Mouse (Mus musculus) limb, embryonic 12.5 days (tissue): Measurements from ENCODE around the gene C1qtnf4. TPM values are rescaled to one million over a fixed set of nuclear protein-coding genes. Genes with fewer than 3 reads are reported as not detected.
A peak's percentile ranks its signal among the peaks of the same experiment; 100 is the strongest.

Experiments used
- ATAC-seq: fragments of 200-750 bp; cut with Nextera tagmentation; 2 replicates; pipeline ENCODE4 v1.8.0; 2017; ENCODE audit warnings: low read depth, moderate TSS enrichment; ENCODE audit not compliant: insufficient number of reproducible peaks, insufficient read depth, low FRiP score, low TSS enrichment
- H3K27ac ChIP-seq: fragments of 300-500 bp; sonication (generic); 2 replicates; pipeline ENCODE4 v1.5.1; 2016; ENCODE audit warnings: mild to moderate bottlenecking, moderate library complexity
- H3K27me3 ChIP-seq: fragments of 300-500 bp; sonication (generic); 2 replicates; pipeline ENCODE4 v1.6.1; 2016; ENCODE audit warnings: mild to moderate bottlenecking, moderate library complexity
- H3K36me3 ChIP-seq: fragments of 300-500 bp; sonication (generic); 2 replicates; pipeline ENCODE4 v1.6.1; 2016; ENCODE audit warnings: mild to moderate bottlenecking, moderate library complexity
- H3K4me1 ChIP-seq: fragments of 300-500 bp; sonication (generic); replicated peaks from 2 replicates; pipeline ENCODE4 v1.6.1; 2016
- H3K4me2 ChIP-seq: fragments of 300-500 bp; sonication (generic); 2 replicates; pipeline ENCODE4 v1.6.1; 2016; ENCODE audit warnings: mild to moderate bottlenecking, moderate library complexity
- H3K4me3 ChIP-seq: fragments of 300-500 bp; sonication (generic); replicated peaks from 2 replicates; pipeline ENCODE4 v1.5.1; 2016; ENCODE audit warnings: mild to moderate bottlenecking
- H3K9ac ChIP-seq: fragments of 300-500 bp; sonication (generic); replicated peaks from 2 replicates; pipeline ENCODE4 v1.6.1; 2016; ENCODE audit warnings: mild to moderate bottlenecking, moderate library complexity
- H3K9me3 ChIP-seq: fragments of 300-500 bp; sonication (generic); 2 replicates; pipeline ENCODE4 v1.6.1; 2016; ENCODE audit warnings: mild to moderate bottlenecking, moderate library complexity
- WGBS: fragments of 180-500 bp; shearing (Covaris S2); methylation state at CpG from one replicate; pipeline ENCODE4 v1.1.7; 2016; 5-methylcytosine and 5-hydroxymethylcytosine counted together
- polyA plus RNA-seq: library from polyadenylated mRNA; unstranded; fragments of >200 nt; fragmentation: Nextera tagmentation; extraction: Ambion mirVana; gene quantifications from 2 replicates; pipeline ENCODE4 v1.2.1, GENCODE M21; 2016

C1qtnf4 gene
- polyA plus RNA-seq, result 20.6 and 20.9 TPM in 2 replicates

DNA sequence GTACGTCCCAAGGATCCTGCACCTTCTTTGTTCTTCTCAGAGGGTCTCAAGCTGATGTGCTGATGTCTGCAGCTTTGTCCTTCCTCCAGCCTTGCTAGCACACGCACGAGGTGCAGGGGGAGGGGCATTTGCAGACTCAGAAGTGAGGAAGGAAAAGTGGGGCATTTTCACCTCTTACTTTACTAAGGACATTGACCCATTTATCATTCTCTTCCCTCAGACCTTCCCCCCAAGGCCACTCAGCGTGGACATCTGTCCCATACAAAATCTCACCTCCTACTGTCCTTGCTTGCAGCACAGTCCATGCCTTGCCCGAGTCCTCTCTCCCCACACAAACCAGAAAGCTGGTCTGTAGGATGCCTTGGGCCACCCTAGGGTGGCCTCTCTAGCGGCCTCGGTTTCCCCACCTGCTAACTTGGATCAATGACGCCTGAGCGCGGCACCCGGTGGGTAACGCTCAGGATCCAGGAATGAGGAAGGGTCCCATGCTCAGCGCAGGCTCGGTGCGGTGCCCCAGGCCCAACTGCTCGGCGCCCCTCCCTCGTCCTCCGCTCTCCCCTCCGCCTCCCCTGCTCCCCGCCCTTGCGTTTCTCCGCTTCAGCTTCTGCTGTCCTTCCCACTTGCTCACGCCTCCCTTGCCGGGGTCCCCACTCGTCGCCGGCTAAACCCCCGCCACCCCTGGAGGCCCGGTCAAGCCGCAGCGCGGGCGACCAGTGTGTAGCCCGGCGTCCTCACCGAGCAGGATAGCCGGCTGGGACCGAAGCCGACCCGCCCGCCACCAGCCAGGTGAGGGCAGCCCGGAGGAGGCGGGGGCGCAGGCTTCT is at the start of gene C1qtnf4:
Gene C1qtnf4, plus strand, starts transcription at position 643 of the 824 bp plus-strand sequence.
- peaks cover 77% of the 10 kb centered on the region for H3K27me3 ChIP-seq
- no peaks in the 10 kb centered on the region for H3K36me3 ChIP-seq
- H3K27ac ChIP-seq, result no peak within 1 kb of the TSS
- whole genome bisulfite sequencing, result 2% methylated on average over 45 of the region's 45 CpGs
- H3K4me2 ChIP-seq, result peak within 1 kb of the TSS; percentile 94
- H3K4me3 ChIP-seq, result peak within 1 kb of the TSS; percentile 64
- peaks cover 28% of the 10 kb centered on the region for H3K4me1 ChIP-seq
- no peaks in the 10 kb centered on the region for H3K9me3 ChIP-seq
- ATAC-seq, result peak; percentile 41
- H3K9ac ChIP-seq, result peak within 1 kb of the TSS; percentile 73

DNA sequence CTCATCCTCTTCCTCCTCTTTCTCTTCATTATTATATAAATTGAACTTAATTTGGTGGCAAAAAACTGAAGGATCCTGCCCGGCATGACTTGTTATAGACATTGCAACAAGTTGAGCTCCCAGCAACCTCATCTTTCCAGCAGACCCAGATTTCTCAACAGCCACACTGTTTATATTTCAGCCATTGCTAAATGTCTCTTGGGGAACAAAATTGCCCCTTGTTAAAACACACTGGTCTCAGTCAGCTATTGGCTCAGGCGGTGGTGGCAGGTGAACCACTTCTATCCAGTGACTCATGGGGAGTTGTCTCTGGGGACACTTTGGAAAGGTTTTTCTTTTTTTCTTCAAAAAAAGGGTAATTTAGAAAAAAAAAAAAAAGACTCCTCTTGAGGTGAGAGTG is 47.0 kb upstream of the C1qtnf4 start:
- no peak overlapping the region for H3K27ac ChIP-seq
- no peak for ATAC-seq
- no peaks in the 10 kb centered on the region for H3K36me3 ChIP-seq
- WGBS, result 78% methylated on average over 2 of the region's 2 CpGs
- no peaks in the 10 kb centered on the region for H3K4me1 ChIP-seq
- H3K4me2 ChIP-seq, result no peak overlapping the region
- H3K27me3 ChIP-seq, result no peaks in the 10 kb centered on the region
- no peak overlapping the region for H3K9ac ChIP-seq
- H3K4me3 ChIP-seq, result no peak overlapping the region
- H3K9me3 ChIP-seq, result no peaks in the 10 kb centered on the region

DNA sequence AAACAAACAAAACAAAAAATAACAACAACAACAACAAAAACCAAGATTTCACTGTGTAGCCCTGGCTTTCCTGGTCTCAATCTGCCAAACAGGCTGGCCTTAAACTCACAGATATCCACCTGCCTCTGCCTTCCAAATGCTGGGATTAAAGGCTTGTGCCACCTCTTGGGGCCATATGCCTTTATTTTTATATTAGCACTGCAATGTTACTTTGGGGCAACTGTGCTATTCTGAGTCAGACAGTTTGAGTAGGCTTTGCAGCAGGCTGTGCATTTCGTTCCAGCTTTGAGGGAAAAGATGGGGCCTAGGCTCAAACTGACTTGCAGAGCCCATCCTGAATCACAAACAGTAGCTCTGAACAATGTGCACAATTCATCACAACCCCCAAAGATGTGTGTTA is 42.0 kb upstream of the C1qtnf4 start:
- Histone ChIP-seq H3K27me3 (no peaks in the 10 kb centered on the region), H3K4me1 (peaks cover 8% of the 10 kb centered on the region; the same call in 1 of the 2 replicates), H3K36me3 (no peaks in the 10 kb centered on the region), H3K27ac (no peak overlapping the region), H3K4me2 (no peak overlapping the region), H3K4me3 (no peak overlapping the region), H3K9ac (no peak overlapping the region), H3K9me3 (no peaks in the 10 kb centered on the region)
- 78% methylated on average over 1 of the region's 1 CpGs for WGBS
- no peak for ATAC-seq

DNA sequence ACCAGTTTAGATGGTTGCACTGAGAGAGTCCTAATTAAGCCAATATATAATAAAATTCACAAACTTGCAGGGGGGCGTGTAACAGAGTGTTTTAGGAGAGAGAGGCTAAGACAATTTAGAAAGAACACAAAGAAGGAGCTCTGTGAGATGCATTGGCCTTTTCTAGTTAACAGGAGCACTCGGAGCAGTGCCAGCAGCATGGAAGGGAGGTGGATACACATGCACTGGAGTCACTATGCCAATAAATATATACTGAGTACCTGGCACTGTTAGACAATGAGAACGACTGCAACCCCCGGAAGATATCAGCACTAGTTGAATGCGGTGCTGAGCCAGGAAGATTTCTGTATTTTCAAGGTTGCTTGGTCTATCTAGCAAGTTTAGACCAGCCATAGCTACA is 41.4 kb upstream of the C1qtnf4 start:
- no peaks in the 10 kb centered on the region for H3K9me3 ChIP-seq
- H3K4me3 ChIP-seq, result no peak overlapping the region
- no peaks in the 10 kb centered on the region for H3K36me3 ChIP-seq
- no peak overlapping the region for H3K4me2 ChIP-seq
- no peaks in the 10 kb centered on the region for H3K27me3 ChIP-seq
- H3K4me1 ChIP-seq, result peaks cover 8% of the 10 kb centered on the region; the same call in 1 of the 2 replicates
- no peak overlapping the region for H3K9ac ChIP-seq
- no peak overlapping the region for H3K27ac ChIP-seq
- ATAC-seq, result no peak
- 73% methylated on average over 5 of the region's 5 CpGs for WGBS

DNA sequence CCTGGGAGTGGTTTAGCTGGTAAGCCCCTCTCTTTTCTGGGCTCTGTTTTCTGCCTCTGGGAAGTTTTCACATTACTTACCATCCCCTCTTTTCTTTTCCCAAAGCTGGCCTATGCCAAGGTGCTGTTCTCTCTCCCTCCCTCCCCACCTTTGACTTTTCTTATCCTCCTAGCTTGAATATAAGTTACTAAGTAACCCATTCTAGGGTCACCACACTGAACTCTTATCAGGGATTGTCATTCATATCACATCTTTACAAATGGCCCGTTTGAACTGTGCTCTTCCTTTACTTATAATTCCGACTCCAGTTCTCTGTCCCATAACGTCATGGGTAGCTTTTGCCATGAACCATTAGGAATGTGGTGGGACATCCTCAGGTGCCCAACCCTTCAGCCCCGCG is 40.4 kb upstream of the C1qtnf4 start:
- no peaks in the 10 kb centered on the region for H3K9me3 ChIP-seq

DNA sequence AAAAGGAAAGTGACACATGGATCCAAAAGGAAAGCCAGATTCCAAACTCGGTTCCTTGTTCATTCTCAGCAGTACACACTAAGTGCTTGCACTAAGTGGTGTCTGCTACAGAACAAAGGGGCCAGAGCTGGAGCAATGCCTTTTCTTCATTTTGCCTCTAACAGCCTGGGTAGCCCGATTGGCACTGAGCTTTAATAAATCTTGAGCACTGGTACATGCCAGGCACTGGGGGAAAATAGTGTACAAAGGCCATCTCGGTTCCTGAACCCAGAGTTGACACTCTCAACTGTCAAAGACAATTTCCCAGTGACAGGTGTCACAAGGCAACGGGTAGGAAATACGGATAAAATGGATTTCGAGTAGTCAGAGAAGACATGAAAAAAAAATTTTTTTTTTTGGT is 39.5 kb upstream of the C1qtnf4 start:
- no peak for ATAC-seq
- Histone ChIP-seq H3K9ac (no peak overlapping the region), H3K4me3 (peak overlapping the region; percentile 71), H3K36me3 (peaks cover 16% of the 10 kb centered on the region), H3K4me2 (peak overlapping the region; percentile 68), H3K4me1 (peaks cover 8% of the 10 kb centered on the region; the same call in 1 of the 2 replicates), H3K27ac (peak overlapping the region; percentile 66; the same call in 1 of the 2 replicates), H3K9me3 (no peaks in the 10 kb centered on the region), H3K27me3 (no peaks in the 10 kb centered on the region)
- WGBS, result 49% methylated on average over 6 of the region's 6 CpGs

More for the DNA sequence above, 40.4 kb upstream of the C1qtnf4 start:
- WGBS, result 84% methylated on average over 5 of the region's 5 CpGs
- Histone ChIP-seq H3K9ac (no peak overlapping the region), H3K4me2 (no peak overlapping the region), H3K4me3 (no peak overlapping the region), H3K27ac (no peak overlapping the region), H3K4me1 (peaks cover 8% of the 10 kb centered on the region; the same call in 1 of the 2 replicates), H3K36me3 (peaks cover 6% of the 10 kb centered on the region), H3K27me3 (no peaks in the 10 kb centered on the region)
- no peak for ATAC-seq

DNA sequence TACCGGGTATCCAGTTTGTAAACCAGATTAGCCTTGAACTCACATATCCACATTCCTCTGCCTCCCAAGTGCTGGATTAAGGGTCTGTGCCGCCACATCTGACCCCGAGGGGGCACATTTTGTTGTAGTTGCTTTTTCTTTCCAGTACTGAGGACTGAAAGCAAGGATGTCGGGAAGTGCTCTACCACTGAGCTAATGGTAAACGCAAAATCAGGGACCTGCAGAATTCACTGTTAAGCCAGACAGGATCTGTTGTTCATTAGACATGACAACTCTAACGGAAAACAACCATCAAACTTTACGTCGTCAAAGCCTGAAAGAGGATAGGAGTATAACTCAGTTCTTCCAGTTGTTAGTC is 39.1 kb upstream of the C1qtnf4 start:
- WGBS, result 4% methylated on average over 8 of the region's 8 CpGs
- peak; percentile 47 for ATAC-seq
- H3K27me3 ChIP-seq, result no peaks in the 10 kb centered on the region
- H3K9me3 ChIP-seq, result no peaks in the 10 kb centered on the region
- H3K27ac ChIP-seq, result peak overlapping the region; percentile 66
- peak overlapping the region; percentile 68 for H3K4me2 ChIP-seq
- peaks cover 8% of the 10 kb centered on the region; the same call in 1 of the 2 replicates for H3K4me1 ChIP-seq
- H3K4me3 ChIP-seq, result peak overlapping the region; percentile 71
- peaks cover 20% of the 10 kb centered on the region for H3K36me3 ChIP-seq
- H3K9ac ChIP-seq, result peak overlapping the region; percentile 77

DNA sequence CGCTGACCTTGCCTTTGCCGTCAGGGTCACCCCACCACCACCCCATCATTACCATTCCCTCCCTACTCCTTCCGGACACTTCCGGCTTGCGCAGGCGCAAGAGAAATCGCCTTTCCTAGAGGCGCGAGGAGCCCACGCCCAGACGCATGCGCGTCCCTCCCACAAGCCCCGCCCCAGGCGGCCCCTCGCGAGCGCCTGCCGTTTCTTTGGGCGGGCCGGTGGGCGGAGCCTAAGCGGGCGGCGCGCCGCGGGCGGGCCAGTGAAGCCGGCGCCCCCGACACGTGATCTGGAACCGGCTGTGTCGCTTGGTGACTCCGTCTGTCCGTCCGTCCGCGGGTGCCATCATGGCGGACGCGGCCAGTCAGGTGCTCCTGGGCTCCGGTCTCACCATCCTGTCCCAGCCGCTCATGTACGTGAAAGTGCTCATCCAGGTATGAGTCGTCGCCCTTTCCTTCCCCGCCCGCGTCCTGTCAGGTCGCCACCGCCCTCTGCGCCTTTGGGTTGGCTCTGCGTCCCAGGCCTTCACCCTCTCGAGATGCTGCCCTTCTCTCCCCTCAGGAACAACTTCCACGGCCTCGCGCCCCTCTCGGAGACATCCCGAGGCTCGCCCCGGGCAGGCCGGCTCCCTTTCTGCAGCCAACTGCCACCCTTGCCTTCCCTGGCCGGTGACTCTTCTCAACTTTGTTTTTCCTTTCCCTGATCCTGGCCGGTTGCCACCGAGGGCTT is 38.5 kb upstream of the C1qtnf4 start, which contains the start of gene Mtch2:
Gene Mtch2, plus strand, starts transcription at position 201 of the 726 bp plus-strand sequence.
- Histone ChIP-seq H3K27ac (peak within 1 kb of the TSS; percentile 83), H3K36me3 (peaks cover 25% of the 10 kb centered on the region), H3K4me2 (peak within 1 kb of the TSS; percentile 68), H3K4me3 (peak within 1 kb of the TSS; percentile 71), H3K9me3 (no peaks in the 10 kb centered on the region), H3K27me3 (no peaks in the 10 kb centered on the region), H3K9ac (peak within 1 kb of the TSS; percentile 77), H3K4me1 (peaks cover 8% of the 10 kb centered on the region; the same call in 1 of the 2 replicates)
- peak; percentile 93 for ATAC-seq
- WGBS, result under 1% methylated on average over 67 of the region's 67 CpGs

DNA sequence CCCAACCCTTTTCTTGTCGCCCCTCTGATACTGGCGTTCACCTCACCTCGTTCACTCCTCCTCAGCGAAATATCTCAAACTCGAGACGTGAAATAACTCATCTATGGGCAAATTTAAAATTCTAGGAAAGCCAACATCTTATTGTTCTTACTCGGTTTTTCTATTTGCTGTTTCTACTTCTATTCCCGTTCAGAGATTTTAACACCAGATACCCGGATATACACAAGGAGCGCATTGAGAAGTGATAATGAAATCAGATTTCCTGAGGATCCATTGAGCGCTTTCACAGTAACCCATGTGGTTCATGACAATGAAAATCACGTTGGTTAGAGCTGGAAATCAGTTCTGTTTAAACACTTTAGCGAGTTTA is 38.0 kb upstream of the C1qtnf4 start:
- Histone ChIP-seq H3K4me2 (peak overlapping the region; percentile 68), H3K4me3 (peak overlapping the region; percentile 71), H3K9ac (peak overlapping the region; percentile 77), H3K9me3 (no peaks in the 10 kb centered on the region), H3K27ac (peak overlapping the region; percentile 83), H3K36me3 (peaks cover 31% of the 10 kb centered on the region), H3K27me3 (no peaks in the 10 kb centered on the region), H3K4me1 (peaks cover 8% of the 10 kb centered on the region; the same call in 1 of the 2 replicates)
- ATAC-seq, result no peak
- whole genome bisulfite sequencing, result 1% methylated on average over 13 of the region's 13 CpGs

DNA sequence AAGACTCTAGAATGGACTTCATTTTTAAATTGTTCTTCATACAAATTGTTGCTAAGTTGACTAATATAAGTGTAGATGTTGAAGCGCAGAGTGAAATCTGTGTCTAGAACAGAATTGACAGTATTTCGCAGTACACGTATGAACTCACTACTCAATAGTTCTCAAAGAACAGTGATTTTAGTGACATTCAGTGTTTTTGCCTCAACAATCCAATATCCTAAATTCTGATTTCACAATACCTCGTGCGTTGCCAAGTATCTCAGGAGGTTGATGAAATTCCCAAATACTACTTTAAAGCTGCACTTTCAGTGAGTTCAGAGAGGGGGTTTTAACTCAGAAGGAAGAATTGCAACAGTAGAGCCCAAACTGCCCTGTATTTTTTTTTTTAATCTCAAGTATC is 37.3 kb upstream of the C1qtnf4 start:
- peaks cover 8% of the 10 kb centered on the region; the same call in 1 of the 2 replicates for H3K4me1 ChIP-seq
- H3K4me3 ChIP-seq, result peak overlapping the region; percentile 71
- no peaks in the 10 kb centered on the region for H3K9me3 ChIP-seq
- no peak for ATAC-seq
- peak overlapping the region; percentile 68 for H3K4me2 ChIP-seq
- no peak overlapping the region for H3K27ac ChIP-seq
- no peaks in the 10 kb centered on the region for H3K27me3 ChIP-seq
- H3K36me3 ChIP-seq, result peaks cover 37% of the 10 kb centered on the region
- H3K9ac ChIP-seq, result no peak overlapping the region; the same call in 1 of the 2 replicates
- WGBS, result 93% methylated on average over 5 of the region's 5 CpGs

DNA sequence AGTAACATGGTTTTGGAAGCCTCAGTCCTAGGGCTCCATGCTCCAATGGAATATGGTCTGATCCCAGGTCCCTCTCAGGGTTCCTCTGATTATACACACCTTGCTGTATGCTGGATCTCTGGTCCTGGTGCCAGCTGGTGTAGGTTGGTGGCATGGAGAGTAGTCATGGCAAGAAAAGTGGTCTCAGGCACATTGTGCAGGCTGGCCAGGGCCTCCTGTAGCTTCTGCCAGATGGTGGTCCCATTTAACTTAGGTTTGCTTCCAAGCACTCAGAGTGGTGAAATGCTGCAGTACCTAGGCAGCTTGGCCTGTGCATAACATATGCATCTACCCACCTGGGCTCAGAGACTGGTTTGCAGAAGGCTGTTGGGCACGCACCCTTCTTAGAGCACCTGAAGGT is 35.3 kb upstream of the C1qtnf4 start:
- Histone ChIP-seq H3K36me3 (peaks cover 55% of the 10 kb centered on the region), H3K27ac (no peak overlapping the region), H3K9me3 (no peaks in the 10 kb centered on the region), H3K9ac (no peak overlapping the region), H3K4me3 (no peak overlapping the region), H3K4me1 (peaks cover 8% of the 10 kb centered on the region; the same call in 1 of the 2 replicates), H3K4me2 (no peak overlapping the region), H3K27me3 (no peaks in the 10 kb centered on the region)
- no peak for ATAC-seq
- 93% methylated on average over 1 of the region's 1 CpGs for WGBS
